Mouse (Mus musculus): ENCODE data around the gene Ier5.

- TF ChIP-seq CTCF (IDR thresholded peaks at IDR 0.05; ENCODE audit: insufficient read depth, low read length) (no peak), POLR2A (IDR thresholded peaks at IDR 0.05; ENCODE audit: borderline replicate concordance, extremely low read depth, low read depth, low read length) (no peak)
Observed at GRCm38 (mm10) chr1:155050897-155051592, 48.4 kb downstream of the Ier5 start.
